Mouse (Mus musculus) erythroblast, embryonic 14.5 days (primary cell): Measurements from ENCODE around the gene Gm17428.

ENCODE experiments used
- GATA1 ChIP-seq: IDR thresholded peaks from 2 replicates; pipeline ENCODE4 v1.6.1; 2012; ENCODE audit warnings: low read length, inconsistent platforms, mixed read lengths
- TAL1 ChIP-seq: IDR thresholded peaks from 3 replicates; pipeline ENCODE4 v1.6.1; 2012; ENCODE audit warnings: low read length, inconsistent platforms, mixed read lengths

- TF ChIP-seq GATA1 (no peak), TAL1 (no peak)
These were observed 39.0 kb downstream of the Gm17428 start for GRCm38 (mm10) chr14:55015767-55016111.
